Mouse (Mus musculus) cortical plate, adult 2 months (tissue): ENCODE results near the gene Stat2. TPM values are rescaled to one million over a fixed set of nuclear protein-coding genes. Genes with fewer than 3 reads are reported as not detected.
A peak's percentile ranks its signal among the peaks of the same experiment; 100 is the strongest.

Source experiments
- H3K27ac ChIP-seq: fragments of 200-500 bp; 2 replicates; pipeline ENCODE4 v1.5.1; 2012; ENCODE audit warnings: low read length, control low read depth, inconsistent platforms; ENCODE audit not compliant: insufficient read depth
- H3K4me1 ChIP-seq: fragments of 200-500 bp; 2 replicates; pipeline ENCODE4 v1.6.1; 2011; ENCODE audit warnings: low read length; ENCODE audit not compliant: control insufficient read depth, insufficient read depth
- H3K4me3 ChIP-seq: fragments of 200-500 bp; 2 replicates; pipeline ENCODE4 v1.5.1; 2011; ENCODE audit warnings: mild to moderate bottlenecking, low read length, control low read depth; ENCODE audit not compliant: insufficient read depth
- CTCF ChIP-seq: fragments of 200-500 bp; IDR thresholded peaks from 2 replicates; pipeline ENCODE4 v1.5.1; 2011; ENCODE audit warnings: mild to moderate bottlenecking, control low read depth, low read length; ENCODE audit not compliant: insufficient read depth; ENCODE audit errors: extremely low read depth
- POLR2A ChIP-seq: fragments of 200-500 bp; IDR thresholded peaks from 2 replicates; pipeline ENCODE4 v1.6.1; 2011; ENCODE audit warnings: mild to moderate bottlenecking, low read length, control low read depth; ENCODE audit not compliant: insufficient read depth; ENCODE audit errors: extremely low read depth
- polyA plus RNA-seq: library from polyadenylated mRNA; depleted of rRNA; stranded (reverse); fragments of >200 nt; gene quantifications from 2 replicates; pipeline ENCODE4 v1.2.3, GENCODE M21; 2012

Stat2 gene
- polyA plus RNA-seq, 1 experiment, result 33.5 TPM

GRCm38 (mm10) chr10:128297221-128297620 lies 26.9 kb downstream of the Stat2 start:
- Histone ChIP-seq H3K27ac (no peak overlapping the region), H3K4me3 (no peak overlapping the region), H3K4me1 (no peaks in the 10 kb centered on the region)
- TF ChIP-seq POLR2A (no peak), CTCF (no peak)

- Histone ChIP-seq H3K27ac (no peak overlapping the region), H3K4me1 (peaks cover 3% of the 10 kb centered on the region; the same call in 1 of the 2 replicates), H3K4me3 (no peak overlapping the region)
- TF ChIP-seq CTCF, result no peak
- TF ChIP-seq POLR2A, result no peak
These were observed 27.3 kb downstream of the Stat2 start for GRCm38 (mm10) chr10:128297622-128298021.

GRCm38 (mm10) chr10:128298243-128298642 lies 27.9 kb downstream of the Stat2 start:
- H3K27ac ChIP-seq, result no peak overlapping the region
- H3K4me1 ChIP-seq, result peaks cover 3% of the 10 kb centered on the region; the same call in 1 of the 2 replicates
- no peak overlapping the region for H3K4me3 ChIP-seq
- TF ChIP-seq POLR2A, result no peak
- no peak for TF ChIP-seq CTCF

GRCm38 (mm10) chr10:128298702-128299171 lies 28.4 kb downstream of the Stat2 start, which contains the start of gene Il23a:
TSS of gene Il23a (minus strand) at chr10:128298752.
- no peak for TF ChIP-seq CTCF
- H3K27ac ChIP-seq, result no peak within 1 kb of the TSS

GRCm38 (mm10) chr10:128302357-128302756 lies 32.0 kb downstream of the Stat2 start:
- H3K4me3 ChIP-seq, result peak overlapping the region; percentile 45
- TF ChIP-seq POLR2A (no peak), CTCF (no peak)
- peak overlapping the region; percentile 68 for H3K27ac ChIP-seq
- peaks cover 7% of the 10 kb centered on the region for H3K4me1 ChIP-seq

More at GRCm38 (mm10) chr10:128298702-128299171, 28.4 kb downstream of the Stat2 start, which contains the start of gene Il23a:
- Histone ChIP-seq H3K4me1 (peaks cover 3% of the 10 kb centered on the region), H3K4me3 (no peak within 1 kb of the TSS)

- Histone ChIP-seq H3K4me3 (peak overlapping the region; percentile 45), H3K27ac (peak overlapping the region; percentile 68), H3K4me1 (peaks cover 7% of the 10 kb centered on the region)
- no peak for TF ChIP-seq POLR2A
- no peak for TF ChIP-seq CTCF
These were observed 32.4 kb downstream of the Stat2 start for GRCm38 (mm10) chr10:128302785-128303125.

GRCm38 (mm10) chr10:128303126-128304021 lies 33.0 kb downstream of the Stat2 start, which contains the start of gene Pan2:
TSS of gene Pan2 (plus strand) at chr10:128303335.
- H3K27ac ChIP-seq, result peak within 1 kb of the TSS; percentile 84
- TF ChIP-seq CTCF (no peak), POLR2A (peak; percentile 76)
- H3K4me1 ChIP-seq, result peaks cover 7% of the 10 kb centered on the region
- peak within 1 kb of the TSS; percentile 45 for H3K4me3 ChIP-seq

GRCm38 (mm10) chr10:128309654-128310053 lies 39.3 kb downstream of the Stat2 start:
- no peak for TF ChIP-seq POLR2A
- no peak for TF ChIP-seq CTCF
- H3K4me3 ChIP-seq, result no peak overlapping the region
- H3K27ac ChIP-seq, result no peak overlapping the region
- H3K4me1 ChIP-seq, result no peaks in the 10 kb centered on the region

GRCm38 (mm10) chr10:128310177-128310576 lies 39.8 kb downstream of the Stat2 start:
- H3K4me1 ChIP-seq, result no peaks in the 10 kb centered on the region
- no peak for TF ChIP-seq POLR2A
- no peak for TF ChIP-seq CTCF
- no peak overlapping the region for H3K27ac ChIP-seq

GRCm38 (mm10) chr10:128310902-128311301 lies 40.5 kb downstream of the Stat2 start:
- H3K4me3 ChIP-seq, result no peak overlapping the region
- no peak for TF ChIP-seq POLR2A
- no peak for TF ChIP-seq CTCF
- no peaks in the 10 kb centered on the region for H3K4me1 ChIP-seq
- H3K27ac ChIP-seq, result no peak overlapping the region

More at GRCm38 (mm10) chr10:128310177-128310576, 39.8 kb downstream of the Stat2 start:
- H3K4me3 ChIP-seq, result no peak overlapping the region
